Mouse (Mus musculus): Measurements from ENCODE around the gene Sfrp5. TPM values are rescaled to one million over a fixed set of nuclear protein-coding genes. Genes with fewer than 3 reads are reported as not detected.

Gene Sfrp5
- total RNA-seq, 2 experiments from 2014 or later = 0.30 TPM; not detected in 1

GRCm38 (mm10) chr19:42158246-42159017, 43.6 kb downstream of the Sfrp5 start:
- intact Hi-C loops (cut with DNase I) = no loop called here
- no peak for DNase-seq (ENCODE audit: extremely low spot score in 1 of 2, low spot score in 2 of 2)

GRCm38 (mm10) chr19:42157493-42158237, 44.4 kb downstream of the Sfrp5 start:
- DNase-seq (ENCODE audit: extremely low spot score in 1 of 2, low spot score in 2 of 2) = no peak
- intact Hi-C loops (cut with DNase I) = no loop called here

- intact Hi-C loops (cut with DNase I) = no loop called here
- peak; percentile 80 to 83 for DNase-seq (ENCODE audit: extremely low spot score in 1 of 2, low spot score in 2 of 2)
Measured at GRCm38 (mm10) chr19:42151990-42152389, 50.1 kb downstream of the Sfrp5 start.

GRCm38 (mm10) chr19:42148569-42148860, 53.5 kb downstream of the Sfrp5 start:
- intact Hi-C loops (cut with DNase I) = loop anchor here (5.0 kb wide), 1 partner anchor 111 kb away; the partner anchor contains the start of gene Ankrd2
- DNase-seq (ENCODE audit: extremely low spot score in 1 of 2, low spot score in 2 of 2) = no peak

Other genes with a start within 250 kb of the Sfrp5 start
- 10 to 100 TPM; 30.1 to 39.8 TPM for gene Mms19, start 221.1 kb downstream of the Sfrp5 start, total RNA-seq (2021)
- 10 to 100 TPM; 13.2 to 13.4 TPM for gene Ubtd1, start 220.5 kb downstream of the Sfrp5 start, total RNA-seq (2021)
- gene Ankrd2, start 166.3 kb downstream of the Sfrp5 start, total RNA-seq (2021) = under 1 TPM in 1 of 2 experiments, not detected in 1; 0.32 TPM
- 1 to 10 TPM; 7.2 to 7.4 TPM for gene Hoga1, start 156.6 kb downstream of the Sfrp5 start, total RNA-seq (2021)
- 1 to 10 TPM; 1.1 to 1.5 TPM for gene 4933411K16Rik, start 150.0 kb downstream of the Sfrp5 start, total RNA-seq (2021)
- 10 to 100 TPM; 71.3 to 73.3 TPM for gene Morn4, start 115.9 kb downstream of the Sfrp5 start, total RNA-seq (2021)
- 10 to 100 TPM; 46.3 to 47.0 TPM for gene Pi4k2a, start 111.8 kb downstream of the Sfrp5 start, total RNA-seq (2021)
- 10 to 100 TPM; 20.6 to 21.4 TPM for gene Avpi1, start 73.2 kb downstream of the Sfrp5 start, total RNA-seq (2021)
- 10 to 100 TPM; 11.7 to 13.5 TPM for gene Marveld1, start 54.9 kb downstream of the Sfrp5 start, total RNA-seq (2021)
- 100 to 1,000 TPM in 1 of 2 experiments, 10 to 100 TPM in 1; 93.9 to 100 TPM for gene Zfyve27, start 38.3 kb downstream of the Sfrp5 start, total RNA-seq (2021)
- 100 to 1,000 TPM; 137 to 138 TPM for gene Golga7b, start 45.3 kb upstream of the Sfrp5 start, total RNA-seq (2021)
- gene Crtac1, start 229.5 kb upstream of the Sfrp5 start, total RNA-seq (2021) = 10 to 100 TPM; 69.2 to 86.4 TPM

Measured in left cerebral cortex, postnatal 10 days (tissue).